Mouse (Mus musculus): Measurements from ENCODE around the gene Smyd3. TPM values are rescaled to one million over a fixed set of nuclear protein-coding genes. Genes with fewer than 3 reads are reported as not detected.

Smyd3 gene
- polyA plus RNA-seq, 1 experiment, result 3.0 TPM

DNA sequence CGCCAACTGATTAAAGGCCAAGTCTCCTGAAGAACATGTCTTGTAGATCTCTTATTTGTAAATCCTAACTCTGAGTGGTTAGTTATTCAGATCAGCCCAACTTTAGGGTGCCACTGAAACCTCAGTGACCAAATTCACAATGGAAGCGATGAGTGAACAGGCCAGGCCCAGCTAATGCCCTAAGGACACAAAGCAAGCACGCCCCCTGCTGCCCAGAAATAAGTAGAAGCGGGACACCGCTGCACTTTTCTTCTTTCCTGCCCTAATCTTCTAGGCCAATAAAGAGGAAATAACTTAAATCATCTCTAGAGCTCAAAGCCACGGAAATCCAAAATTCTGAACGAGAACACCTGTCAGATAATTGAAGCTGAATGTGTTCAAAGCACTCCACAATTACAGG, 279.9 kb downstream of the Smyd3 start:
- Histone ChIP-seq H3K4me3 (ENCODE audit: insufficient read depth, low read depth, low read length) (no peak overlapping the region), H3K27ac (replicated peaks; ENCODE audit: low read depth, low read length) (no peak overlapping the region), H3K4me1 (ENCODE audit: control insufficient read depth, insufficient read depth, insufficient read length, low read length) (no peaks in the 10 kb centered on the region)

DNA sequence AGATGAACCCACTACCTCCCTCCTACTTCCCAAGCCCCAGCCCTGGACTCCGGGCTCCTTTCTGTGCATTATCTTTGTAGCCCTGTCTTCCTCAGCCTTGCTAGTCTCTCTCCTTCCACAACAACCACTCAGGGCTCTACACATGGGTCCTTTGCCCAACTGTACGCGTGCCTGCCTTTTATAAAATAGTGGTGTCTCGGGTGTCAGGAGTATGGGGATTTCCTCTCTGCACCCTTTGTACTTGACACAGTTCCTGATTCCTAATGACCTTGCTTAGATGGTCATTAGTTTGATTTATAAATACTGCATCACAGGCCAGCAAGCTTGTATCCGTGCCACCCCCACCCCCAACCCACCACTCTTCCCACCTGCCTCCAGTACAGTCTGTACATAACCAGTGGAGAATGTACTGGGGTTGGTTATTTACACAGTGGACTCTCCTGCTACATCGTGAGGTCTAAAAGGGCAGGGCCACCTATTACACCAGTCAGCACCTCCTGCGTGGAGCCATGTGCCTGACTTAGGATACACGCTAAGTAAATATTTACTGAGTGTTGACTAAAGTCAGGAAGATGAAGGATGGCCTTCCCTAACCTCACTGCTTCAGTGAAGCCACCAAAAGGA, 281.5 kb downstream of the Smyd3 start:
- Histone ChIP-seq H3K27ac (replicated peaks; ENCODE audit: low read depth, low read length) (no peak overlapping the region), H3K4me1 (ENCODE audit: control insufficient read depth, insufficient read depth, insufficient read length, low read length) (no peaks in the 10 kb centered on the region), H3K4me3 (ENCODE audit: insufficient read depth, low read depth, low read length) (no peak overlapping the region)

DNA sequence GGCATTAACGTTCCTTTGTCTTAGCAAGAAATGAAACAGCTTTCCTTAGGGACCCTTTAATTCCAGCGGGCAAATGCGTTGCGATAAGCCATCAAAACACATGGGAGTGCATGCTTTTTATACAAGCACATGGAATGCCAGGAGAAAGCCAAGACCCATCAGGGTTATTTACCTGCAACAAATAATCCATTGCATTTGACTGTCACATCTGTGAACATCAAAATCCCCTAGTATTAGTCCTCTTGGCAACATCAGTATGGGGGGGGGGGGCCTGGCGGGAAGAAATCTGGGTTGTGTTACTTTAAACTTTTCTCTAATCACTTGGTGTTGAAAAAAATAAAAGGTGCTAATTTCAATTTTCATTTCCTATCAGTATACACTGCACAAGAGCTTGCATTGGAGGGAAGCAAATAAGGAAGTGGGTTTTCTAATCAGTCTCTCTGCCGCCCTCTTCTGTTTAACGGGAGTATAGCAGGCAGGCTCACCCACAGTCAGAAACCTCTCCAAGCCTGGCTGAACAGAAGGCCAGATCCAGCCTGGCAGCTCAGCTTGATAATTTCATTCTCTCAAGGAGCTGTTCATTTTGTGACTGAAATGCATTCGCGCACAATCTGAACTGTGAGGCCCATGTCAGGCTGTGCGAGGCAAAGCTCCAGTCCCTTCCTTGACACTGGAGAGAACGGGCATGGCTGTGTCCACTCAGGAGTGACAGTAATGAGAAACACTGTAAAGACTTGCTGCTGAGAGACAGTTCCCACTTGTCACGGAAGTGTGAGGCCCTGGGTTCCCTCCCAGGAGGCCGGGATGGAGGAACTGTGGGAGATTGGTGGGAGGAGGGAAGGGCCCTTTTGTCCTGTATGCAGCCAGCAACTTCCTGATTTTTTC, 285.8 kb downstream of the Smyd3 start:
- no peaks in the 10 kb centered on the region for H3K4me1 ChIP-seq (ENCODE audit: control insufficient read depth, insufficient read depth, insufficient read length, low read length)
- H3K4me3 ChIP-seq (ENCODE audit: insufficient read depth, low read depth, low read length), result no peak overlapping the region
- no peak overlapping the region for H3K27ac ChIP-seq (replicated peaks; ENCODE audit: low read depth, low read length)

DNA sequence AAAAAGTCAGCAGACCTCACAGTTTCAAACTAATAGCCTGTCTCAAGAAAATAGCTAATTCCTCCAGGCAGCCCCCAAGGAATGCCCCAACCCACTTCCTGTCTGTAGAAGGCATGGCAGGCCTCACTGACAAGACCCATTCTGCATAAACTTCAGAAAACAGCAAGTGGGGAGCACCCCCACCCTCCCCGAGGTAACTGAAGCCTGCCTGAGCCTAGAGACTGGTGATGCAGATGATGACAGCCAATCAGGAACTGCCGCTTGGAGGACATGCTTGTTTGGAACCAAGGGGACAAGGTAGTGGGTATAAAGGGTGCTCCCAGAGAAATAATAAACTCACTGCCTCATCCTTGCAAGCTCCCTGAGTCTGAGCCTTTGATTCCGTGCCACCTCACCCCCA, 288.3 kb downstream of the Smyd3 start:
- no peak overlapping the region for H3K27ac ChIP-seq (replicated peaks; ENCODE audit: low read depth, low read length)
- H3K4me3 ChIP-seq (ENCODE audit: insufficient read depth, low read depth, low read length), result no peak overlapping the region
- H3K4me1 ChIP-seq (ENCODE audit: control insufficient read depth, insufficient read depth, insufficient read length, low read length), result no peaks in the 10 kb centered on the region

DNA sequence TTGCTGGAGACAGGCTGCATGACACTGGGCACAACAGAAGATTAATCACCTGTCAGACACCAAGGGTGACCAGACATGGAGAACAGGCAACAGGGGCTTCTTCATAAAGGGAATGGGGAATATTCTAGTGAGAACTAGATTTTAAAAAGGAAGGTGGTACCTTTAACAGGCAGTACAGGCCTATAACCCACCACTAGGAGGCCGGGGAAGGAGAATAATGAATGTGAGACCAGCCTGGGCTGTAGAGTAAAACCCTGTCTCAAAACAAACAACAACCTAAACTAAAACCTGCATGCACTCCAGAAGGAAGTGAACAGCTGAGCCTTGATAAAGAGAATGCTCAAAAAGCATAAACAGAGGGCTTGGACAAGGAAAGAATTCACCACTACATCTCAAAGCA, 297.6 kb downstream of the Smyd3 start:
- no peak overlapping the region for H3K27ac ChIP-seq (replicated peaks; ENCODE audit: low read depth, low read length)
- no peaks in the 10 kb centered on the region for H3K4me1 ChIP-seq (ENCODE audit: control insufficient read depth, insufficient read depth, insufficient read length, low read length)
- H3K4me3 ChIP-seq (ENCODE audit: insufficient read depth, low read depth, low read length), result no peak overlapping the region

DNA sequence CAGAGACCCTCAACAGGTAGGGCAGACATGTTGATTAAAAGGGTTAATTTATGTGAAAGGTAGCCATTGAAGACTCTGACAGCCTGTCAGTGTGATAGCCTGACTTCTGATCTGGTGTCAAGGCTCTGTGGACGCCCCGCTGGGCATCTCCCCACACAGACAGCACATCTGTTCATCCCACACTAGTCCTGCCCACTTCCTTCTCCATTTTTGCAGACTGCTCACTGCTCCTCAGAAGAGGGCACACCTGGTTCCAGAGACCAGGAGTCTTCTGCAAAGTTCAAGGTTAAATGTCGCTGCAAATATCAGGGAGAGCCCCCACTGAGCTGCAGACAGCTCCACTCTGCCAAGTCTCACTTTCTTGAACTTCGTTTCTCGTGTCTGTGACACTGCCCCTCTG, 299.8 kb downstream of the Smyd3 start:
- Histone ChIP-seq H3K4me3 (ENCODE audit: insufficient read depth, low read depth, low read length) (no peak overlapping the region), H3K4me1 (ENCODE audit: control insufficient read depth, insufficient read depth, insufficient read length, low read length) (no peaks in the 10 kb centered on the region), H3K27ac (replicated peaks; ENCODE audit: low read depth, low read length) (no peak overlapping the region)

DNA sequence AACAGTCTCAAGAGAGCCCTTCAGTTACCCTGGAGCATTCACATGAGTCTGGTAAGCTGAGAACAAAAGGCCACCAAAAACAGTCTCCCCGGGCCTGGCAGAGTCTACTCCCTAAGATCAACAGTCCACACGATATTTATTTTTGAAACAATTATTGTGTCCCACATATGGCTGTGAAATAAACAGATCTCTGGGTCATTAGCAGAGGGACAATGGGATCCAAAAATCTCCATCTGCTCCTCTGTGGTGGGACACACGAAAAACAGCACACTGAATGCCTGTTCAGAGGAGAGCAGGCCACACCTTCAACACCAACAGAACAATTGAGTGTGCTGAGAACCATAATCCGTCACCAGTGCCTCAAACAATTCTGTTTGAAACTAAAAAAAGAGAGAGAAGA, 300.8 kb downstream of the Smyd3 start:
- H3K27ac ChIP-seq (replicated peaks; ENCODE audit: low read depth, low read length), result no peak overlapping the region

DNA sequence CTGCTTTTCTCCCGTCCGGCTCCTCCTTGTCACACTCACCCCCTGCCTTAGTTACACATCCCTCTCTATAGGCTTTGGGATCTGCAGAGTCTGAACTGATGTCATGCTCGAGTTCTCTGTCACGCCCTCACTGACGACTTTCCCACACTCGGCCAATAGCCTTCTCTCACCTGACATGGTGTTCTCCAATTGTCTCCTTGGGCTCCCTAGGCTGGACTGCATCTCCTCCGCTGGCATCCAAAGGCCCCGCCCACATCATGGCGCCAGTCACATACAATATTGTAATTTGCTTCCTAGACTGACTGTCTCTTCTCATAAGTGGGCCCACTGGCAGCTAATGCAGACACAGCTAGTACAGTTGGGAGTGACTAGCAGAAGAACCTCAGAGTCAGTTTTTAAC, 304.5 kb downstream of the Smyd3 start:
- Histone ChIP-seq H3K27ac (replicated peaks; ENCODE audit: low read depth, low read length) (no peak overlapping the region), H3K4me3 (ENCODE audit: insufficient read depth, low read depth, low read length) (no peak overlapping the region), H3K4me1 (ENCODE audit: control insufficient read depth, insufficient read depth, insufficient read length, low read length) (no peaks in the 10 kb centered on the region)

More for the DNA sequence above, 300.8 kb downstream of the Smyd3 start:
- H3K4me3 ChIP-seq (ENCODE audit: insufficient read depth, low read depth, low read length), result no peak overlapping the region
- H3K4me1 ChIP-seq (ENCODE audit: control insufficient read depth, insufficient read depth, insufficient read length, low read length), result no peaks in the 10 kb centered on the region

DNA sequence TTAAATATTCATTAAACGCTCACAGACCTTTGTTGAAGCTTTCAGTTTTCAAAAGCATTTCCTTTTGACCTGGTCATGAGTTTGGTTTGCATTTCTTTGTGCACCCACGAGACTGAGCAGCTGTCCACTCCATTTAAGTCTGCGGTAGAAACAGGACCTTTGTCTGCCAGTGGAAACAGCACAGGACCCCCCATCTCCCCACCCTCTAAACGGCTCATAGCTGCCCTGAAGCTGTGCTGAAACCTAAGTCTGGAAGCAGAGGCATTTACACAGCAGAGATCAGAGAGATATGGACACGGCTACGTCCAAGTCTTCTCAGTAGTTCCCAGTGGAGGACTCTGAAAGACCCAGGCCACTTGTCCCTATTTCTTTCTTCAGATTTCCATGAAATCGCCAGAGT, 305.5 kb downstream of the Smyd3 start:
- no peak overlapping the region for H3K4me3 ChIP-seq (ENCODE audit: insufficient read depth, low read depth, low read length)
- no peak overlapping the region for H3K27ac ChIP-seq (replicated peaks; ENCODE audit: low read depth, low read length)
- H3K4me1 ChIP-seq (ENCODE audit: control insufficient read depth, insufficient read depth, insufficient read length, low read length), result no peaks in the 10 kb centered on the region

DNA sequence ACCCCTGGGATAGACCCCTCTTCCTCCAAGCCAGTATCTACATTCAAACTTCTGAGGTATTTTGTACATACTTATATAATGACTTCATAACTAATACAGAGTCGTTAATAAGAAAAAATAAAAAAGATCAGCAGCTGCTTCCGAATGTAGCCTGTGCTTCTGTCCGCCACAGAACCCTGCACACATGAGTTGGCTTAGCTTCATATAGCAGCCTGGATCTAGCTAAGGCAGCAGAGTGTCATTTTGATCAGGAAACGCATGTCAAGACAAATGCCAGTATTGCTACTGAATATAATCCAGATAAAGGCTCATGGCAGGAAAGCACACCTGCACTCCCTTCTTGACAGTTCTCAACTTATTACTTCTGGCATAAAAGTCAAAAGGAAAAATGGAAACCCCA, 306.5 kb downstream of the Smyd3 start:
- H3K4me3 ChIP-seq (ENCODE audit: insufficient read depth, low read depth, low read length), result no peak overlapping the region
- no peak overlapping the region for H3K27ac ChIP-seq (replicated peaks; ENCODE audit: low read depth, low read length)
- no peaks in the 10 kb centered on the region for H3K4me1 ChIP-seq (ENCODE audit: control insufficient read depth, insufficient read depth, insufficient read length, low read length)

DNA sequence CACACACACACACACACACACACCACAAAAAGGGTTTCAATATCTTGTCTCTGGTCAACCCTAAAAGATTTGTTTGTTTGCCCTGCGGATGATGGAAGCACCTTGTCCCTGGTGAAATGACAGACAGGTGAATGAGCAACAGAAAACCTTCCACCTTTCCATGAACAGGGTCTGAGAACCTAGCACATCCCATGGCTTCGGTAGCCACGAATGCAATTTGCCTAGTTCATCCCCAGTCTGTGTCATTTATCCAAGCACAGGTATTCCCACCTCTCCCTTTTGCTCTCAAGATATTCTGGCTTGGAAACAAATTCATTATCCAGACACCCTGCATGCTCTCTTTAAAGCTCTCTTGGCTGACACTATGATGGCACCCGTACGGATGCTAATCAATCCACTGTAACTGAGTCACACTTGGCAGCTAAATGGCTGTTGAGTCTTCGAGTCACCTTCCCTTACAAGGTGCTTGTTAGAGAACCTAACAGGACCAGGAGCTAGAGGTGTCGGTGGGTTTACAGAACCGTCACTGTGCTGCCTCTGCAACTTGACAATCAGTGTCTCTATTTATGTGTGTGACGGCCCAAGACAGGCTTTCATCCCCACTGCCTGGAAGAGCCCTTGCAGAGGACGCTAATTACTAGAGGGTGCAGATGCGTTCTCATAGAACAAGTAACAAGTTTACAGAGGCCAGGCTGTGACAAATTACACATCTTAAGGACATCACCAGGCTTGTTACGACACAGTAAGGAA, 309.8 kb downstream of the Smyd3 start:
- H3K4me3 ChIP-seq (ENCODE audit: insufficient read depth, low read depth, low read length), result no peak overlapping the region
- no peaks in the 10 kb centered on the region for H3K4me1 ChIP-seq (ENCODE audit: control insufficient read depth, insufficient read depth, insufficient read length, low read length)
- H3K27ac ChIP-seq (replicated peaks; ENCODE audit: low read depth, low read length), result no peak overlapping the region

DNA sequence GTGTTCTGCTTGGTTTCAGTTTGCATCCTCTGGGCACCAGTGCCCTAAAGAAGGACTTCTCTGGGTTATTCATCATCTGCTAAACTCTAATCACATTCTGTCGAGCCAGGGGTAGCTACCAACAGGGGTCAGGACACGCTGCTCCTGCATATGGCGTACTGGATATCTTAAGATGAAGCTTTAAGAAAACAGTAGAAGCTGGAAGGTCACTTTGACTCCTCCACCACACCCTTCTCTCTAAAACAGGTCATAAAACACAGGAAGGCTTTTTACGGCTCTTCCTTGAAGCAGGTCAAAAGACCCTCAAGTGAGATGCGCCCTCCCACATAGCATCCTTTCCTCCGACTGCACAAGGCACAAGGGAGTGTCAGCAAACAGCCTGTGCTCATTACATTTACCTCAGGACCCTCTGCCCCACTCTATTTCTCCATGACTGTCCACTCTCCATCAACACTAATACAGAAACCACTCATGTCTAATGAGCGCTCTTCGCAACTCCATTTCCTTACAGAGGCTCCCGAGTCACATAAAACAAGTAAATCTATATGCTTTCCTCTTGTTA, 310.6 kb downstream of the Smyd3 start:
- H3K27ac ChIP-seq (replicated peaks; ENCODE audit: low read depth, low read length), result no peak overlapping the region
- H3K4me3 ChIP-seq (ENCODE audit: insufficient read depth, low read depth, low read length), result no peak overlapping the region
- H3K4me1 ChIP-seq (ENCODE audit: control insufficient read depth, insufficient read depth, insufficient read length, low read length), result no peaks in the 10 kb centered on the region

DNA sequence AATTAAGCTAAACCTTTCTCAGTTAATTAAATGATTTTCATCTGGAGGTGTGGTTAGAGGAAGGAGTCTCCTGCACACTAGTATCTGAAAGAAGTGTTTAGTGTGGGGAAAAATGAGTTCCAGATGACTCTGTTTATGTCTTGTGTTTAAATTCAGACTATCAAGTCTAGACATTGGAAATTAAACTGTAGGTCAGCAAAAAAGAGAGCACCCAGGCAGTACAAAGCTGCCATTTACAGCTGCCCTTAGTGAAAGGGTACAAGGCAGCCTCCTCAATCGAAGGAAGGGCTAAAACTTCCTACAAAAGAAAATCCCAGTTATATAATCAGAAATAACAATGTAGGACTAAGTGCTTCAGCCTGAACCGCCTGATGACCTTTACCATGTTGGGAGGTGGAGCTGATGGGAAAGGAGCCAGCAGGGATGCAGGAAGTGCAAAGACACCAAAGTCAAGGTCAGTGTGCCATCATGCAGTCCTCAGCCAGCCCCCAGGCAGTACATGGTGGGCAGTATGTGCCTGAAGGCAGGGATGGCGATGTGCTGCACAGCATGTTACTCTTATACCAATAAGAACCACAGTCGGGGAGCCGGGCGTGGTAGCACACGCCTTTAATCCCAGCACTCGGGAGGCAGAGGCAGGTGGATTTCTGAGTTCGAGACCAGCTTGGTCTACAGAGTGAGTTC, 319.2 kb downstream of the Smyd3 start:
- Histone ChIP-seq H3K27ac (replicated peaks; ENCODE audit: low read depth, low read length) (no peak overlapping the region), H3K4me1 (ENCODE audit: control insufficient read depth, insufficient read depth, insufficient read length, low read length) (no peaks in the 10 kb centered on the region), H3K4me3 (ENCODE audit: insufficient read depth, low read depth, low read length) (no peak overlapping the region)

DNA sequence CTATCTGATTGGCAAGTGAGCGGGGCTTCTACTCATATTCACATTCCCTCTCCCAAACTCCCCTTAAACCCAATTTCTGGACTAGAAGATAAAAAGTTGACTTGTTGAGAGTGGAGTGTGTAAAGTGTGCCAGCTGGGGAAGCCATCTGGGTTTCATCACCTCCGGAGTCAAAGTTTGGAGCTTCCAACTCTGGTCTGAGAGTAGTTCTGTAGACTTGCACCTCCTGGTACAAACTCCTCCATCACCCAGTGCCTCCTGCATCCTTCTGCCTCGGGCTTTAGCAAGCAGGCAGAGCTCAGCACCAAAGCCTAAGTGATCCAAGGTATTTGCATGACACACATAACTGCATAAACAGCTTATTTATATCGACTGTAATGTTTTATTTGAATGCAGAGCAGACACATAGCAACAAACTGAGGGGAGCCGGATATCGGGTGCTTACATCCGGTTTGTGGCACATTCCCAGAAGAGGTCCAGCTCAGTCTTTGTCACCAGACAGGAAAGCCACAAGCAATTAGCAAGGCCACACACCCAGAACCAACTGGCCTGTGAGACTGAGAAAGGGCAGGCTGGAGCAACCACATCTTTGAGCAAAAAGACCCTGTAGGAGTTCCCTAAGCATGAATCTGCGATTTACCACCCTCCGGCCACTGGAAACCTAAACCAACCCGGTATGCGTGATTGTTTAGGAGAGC, 319.9 kb downstream of the Smyd3 start:
- H3K27ac ChIP-seq (replicated peaks; ENCODE audit: low read depth, low read length), result no peak overlapping the region
- no peak overlapping the region for H3K4me3 ChIP-seq (ENCODE audit: insufficient read depth, low read depth, low read length)
- no peaks in the 10 kb centered on the region for H3K4me1 ChIP-seq (ENCODE audit: control insufficient read depth, insufficient read depth, insufficient read length, low read length)

All from brown adipose tissue, adult 24 weeks (tissue).